Mouse (Mus musculus) ovary, postnatal 14 days (tissue): Measurements from ENCODE around the gene Tmem63c.

ENCODE experiments used
- DNase-seq: peaks from one replicate; pipeline ENCODE4 v3.0.0; 2022; ENCODE audit warnings: low spot score

Tmem63c gene

DNA sequence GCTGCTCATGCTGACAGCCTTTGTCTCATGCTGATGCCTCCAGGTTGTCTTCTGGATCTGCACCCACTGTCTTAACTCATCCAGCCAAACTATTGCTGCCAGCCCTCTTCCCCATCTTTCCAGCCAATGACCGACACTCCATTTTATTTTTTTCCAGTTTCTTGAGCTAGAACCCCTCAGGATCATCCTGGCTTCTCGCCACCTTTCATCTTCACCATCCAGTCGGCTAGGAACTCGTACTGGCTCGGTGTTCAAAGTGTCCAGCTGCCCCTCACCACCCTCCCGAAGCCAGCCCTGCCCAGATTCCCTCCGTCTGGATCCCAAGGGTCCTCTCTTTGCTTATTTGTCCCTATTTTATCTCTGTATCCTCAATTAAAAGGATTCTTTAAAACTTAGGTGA lies 33.7 kb downstream of the Tmem63c start:
- no peak for DNase-seq

- no peak for DNase-seq
Observed at GRCm38 (mm10) chr12:87057066-87057465, 35.9 kb downstream of the Tmem63c start.

GRCm38 (mm10) chr12:87065446-87065845 lies 44.3 kb downstream of the Tmem63c start:
- no peak for DNase-seq

DNA sequence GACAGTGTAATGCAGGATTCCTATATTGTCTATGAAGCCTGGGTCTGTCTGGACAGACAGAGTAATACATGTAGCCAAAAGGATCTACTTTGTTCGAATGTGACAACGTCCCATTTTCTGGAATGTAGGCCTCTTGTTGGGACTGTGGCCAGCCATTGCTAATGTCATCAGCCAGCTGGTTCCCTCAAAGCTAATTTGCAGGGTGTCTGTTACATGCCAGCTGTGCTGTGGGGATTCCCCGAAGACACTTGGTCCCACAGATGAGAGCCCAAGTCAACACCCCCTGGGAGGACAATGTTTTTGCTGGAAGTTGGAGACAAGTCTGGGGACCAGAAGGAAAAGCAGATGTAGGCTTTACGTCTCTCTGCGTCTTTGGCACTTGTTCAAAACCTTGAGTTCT lies 45.3 kb downstream of the Tmem63c start:
- no peak for DNase-seq

DNA sequence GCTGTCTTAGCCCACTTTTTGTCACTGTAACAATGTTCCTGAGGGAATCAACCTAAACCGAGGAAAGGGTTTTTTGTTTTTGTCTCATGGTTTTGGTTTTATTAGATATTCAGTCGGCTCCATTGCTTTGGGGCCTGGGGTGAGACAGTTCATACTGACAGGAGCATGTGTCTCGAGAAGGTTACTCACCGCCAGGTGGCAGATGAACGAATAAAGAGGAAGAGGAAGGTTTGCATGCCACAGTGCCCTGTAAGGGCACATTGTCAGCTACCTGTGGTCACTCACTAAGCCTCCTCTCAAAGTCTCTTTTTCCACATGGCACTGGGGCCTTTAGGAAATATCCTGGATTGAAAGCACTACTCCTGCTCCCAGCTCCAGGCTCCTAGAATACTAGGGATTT lies 49.4 kb downstream of the Tmem63c start:
- DNase-seq: no peak

GRCm38 (mm10) chr12:87076610-87077009 lies 55.5 kb downstream of the Tmem63c start:
- no peak for DNase-seq

DNA sequence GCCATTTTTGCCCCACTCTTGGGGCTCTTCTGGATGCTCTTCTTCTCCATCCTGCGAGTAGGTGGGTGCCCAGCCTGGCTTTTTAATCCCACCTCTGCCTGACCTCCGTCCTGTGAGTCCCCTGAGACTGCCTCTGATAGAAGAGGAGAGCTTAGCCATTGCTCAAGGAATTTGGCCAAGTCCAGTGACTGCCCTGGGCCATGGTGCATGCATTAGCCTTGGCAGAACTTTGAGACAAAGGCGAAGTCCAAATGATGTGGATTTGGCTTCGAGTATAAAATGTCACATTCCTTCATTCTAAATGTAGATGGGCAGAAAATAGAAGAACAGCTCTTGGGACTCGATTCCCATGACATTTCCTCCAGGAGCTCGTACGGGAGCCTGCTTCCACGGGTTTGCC lies 61.7 kb downstream of the Tmem63c start:
- DNase-seq: no peak

DNA sequence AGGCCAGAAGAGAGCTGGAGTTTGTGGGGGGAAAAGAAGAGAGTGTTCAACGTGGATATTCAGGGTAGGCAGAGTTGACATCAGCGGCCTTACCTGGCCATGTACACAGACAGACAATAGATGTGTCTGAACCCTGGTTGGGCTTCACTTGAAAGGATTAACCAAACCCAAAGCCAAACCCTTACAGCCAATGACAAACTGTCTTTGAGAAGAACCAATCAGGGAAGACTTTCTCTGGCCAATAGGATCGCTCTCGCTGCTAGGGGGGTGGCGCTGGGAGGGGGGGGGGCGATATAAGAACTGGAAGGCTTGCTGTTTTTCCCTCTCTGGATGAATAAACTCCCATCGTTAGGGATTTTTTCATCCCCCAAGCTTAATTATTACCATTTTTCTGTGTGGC lies 66.1 kb downstream of the Tmem63c start:
- DNase-seq: no peak

DNA sequence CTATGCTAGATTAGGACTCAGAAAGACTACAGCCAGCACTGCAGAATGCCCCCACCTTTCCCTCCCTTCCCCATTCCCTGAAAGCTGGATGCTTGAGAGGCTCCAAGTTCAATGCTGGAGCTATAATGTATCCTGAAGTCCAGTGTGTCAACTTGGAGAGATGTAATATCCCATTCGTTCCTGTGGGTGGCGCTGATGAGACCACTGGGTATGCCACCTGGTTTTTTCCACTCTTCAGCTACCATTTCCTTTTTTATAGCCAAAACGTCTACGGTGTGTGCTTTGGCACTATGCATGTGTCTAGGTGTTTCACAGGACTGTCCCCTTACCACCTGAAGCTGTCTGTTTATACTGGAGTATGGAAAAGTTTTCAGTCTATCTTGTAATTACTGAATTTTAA lies 67.2 kb downstream of the Tmem63c start:
- DNase-seq: no peak

DNA sequence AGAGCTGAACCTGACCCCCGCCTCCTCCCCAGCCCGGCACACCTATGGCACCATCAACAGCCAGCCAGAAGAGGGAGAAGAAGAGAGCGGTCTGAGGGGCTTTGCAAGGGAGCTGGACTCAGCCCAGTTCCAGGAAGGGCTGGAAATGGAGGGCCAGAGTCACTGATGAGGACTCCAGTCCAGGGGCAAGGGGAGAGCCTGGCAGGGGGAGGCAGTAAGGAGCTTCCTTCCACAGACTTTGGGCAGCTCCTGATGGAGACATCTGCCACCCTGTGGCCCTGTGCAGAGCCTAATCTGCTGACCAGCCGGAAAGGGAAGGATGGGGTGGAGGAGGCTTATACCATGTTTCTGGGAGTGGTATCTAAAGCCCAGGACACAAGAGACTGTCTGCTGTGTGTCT lies 68.1 kb downstream of the Tmem63c start:
- DNase-seq: no peak

GRCm38 (mm10) chr12:87089701-87090100 lies 68.6 kb downstream of the Tmem63c start:
- DNase-seq: no peak

GRCm38 (mm10) chr12:87091916-87092315 lies 70.8 kb downstream of the Tmem63c start:
- DNase-seq: no peak

GRCm38 (mm10) chr12:87093249-87093648 lies 72.1 kb downstream of the Tmem63c start:
- peak; percentile 45 for DNase-seq

- no peak for DNase-seq
Observed at GRCm38 (mm10) chr12:87093671-87094070, 72.5 kb downstream of the Tmem63c start.

DNA sequence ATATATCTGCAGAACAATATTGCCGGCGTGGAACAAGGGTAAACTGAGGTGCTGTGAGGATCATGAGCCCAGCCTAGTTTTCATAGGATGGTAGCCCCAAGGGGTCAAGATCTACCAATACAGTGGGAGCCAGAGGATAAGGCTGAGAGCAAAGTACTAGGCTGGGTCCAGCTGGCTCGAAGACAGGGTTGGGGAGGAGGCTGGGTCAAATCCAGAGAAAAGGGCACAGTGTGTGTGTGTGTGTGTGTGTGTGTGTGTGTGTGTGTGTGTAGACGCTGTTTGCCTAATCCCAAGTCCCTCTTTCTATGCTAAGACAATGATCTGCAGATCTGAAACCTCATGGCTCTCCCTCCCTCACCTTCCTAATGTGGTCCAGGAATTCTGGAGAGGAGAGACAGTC lies 79.2 kb downstream of the Tmem63c start:
- no peak for DNase-seq

DNA sequence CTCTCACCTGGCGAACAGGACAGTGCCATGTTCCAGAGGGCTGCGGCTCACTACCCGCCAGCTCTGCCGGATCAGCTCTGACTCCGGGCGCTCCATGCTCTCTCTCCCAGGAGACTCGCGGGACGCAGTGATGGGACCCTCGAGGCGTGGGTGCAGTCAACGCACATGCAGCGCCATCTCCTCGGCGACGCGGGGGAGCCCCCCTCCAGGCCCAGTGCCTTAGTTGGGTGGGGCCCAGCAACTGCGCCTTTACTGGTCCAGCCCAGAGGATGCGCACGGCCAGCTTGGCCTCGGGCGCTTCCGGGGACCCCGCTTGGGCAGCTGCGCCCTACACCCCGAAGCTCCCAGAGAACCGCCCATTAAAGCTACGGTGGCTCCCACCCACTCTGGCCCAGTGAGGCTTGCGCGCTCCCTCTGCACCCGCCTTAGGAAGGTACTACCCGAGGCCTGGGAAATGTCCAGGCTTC lies 81.1 kb downstream of the Tmem63c start, which contains the start of gene Ngb:
Ngb (minus strand) TSS at position 375 of the 467 bp plus-strand sequence.
- no peak for DNase-seq

DNA sequence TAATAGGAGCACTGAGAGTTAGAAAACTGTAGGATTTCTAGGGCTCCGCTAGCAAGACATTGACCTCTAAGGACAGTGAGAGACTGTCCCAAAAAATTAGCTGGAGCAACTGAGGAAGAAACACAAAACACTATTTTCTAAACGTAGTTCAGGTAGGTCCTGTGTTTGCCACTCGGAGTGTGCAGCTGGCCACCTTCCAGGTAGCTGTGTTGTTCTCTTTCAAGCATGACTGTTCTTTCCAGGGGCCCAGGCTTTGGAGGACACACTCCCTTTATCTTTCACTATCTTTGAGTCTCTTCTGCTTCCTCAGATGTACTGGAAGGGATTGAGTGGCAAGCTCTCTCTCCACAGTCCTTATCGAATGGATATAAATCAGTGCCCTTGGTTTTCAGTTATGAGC lies 82.3 kb downstream of the Tmem63c start:
- no peak for DNase-seq

DNA sequence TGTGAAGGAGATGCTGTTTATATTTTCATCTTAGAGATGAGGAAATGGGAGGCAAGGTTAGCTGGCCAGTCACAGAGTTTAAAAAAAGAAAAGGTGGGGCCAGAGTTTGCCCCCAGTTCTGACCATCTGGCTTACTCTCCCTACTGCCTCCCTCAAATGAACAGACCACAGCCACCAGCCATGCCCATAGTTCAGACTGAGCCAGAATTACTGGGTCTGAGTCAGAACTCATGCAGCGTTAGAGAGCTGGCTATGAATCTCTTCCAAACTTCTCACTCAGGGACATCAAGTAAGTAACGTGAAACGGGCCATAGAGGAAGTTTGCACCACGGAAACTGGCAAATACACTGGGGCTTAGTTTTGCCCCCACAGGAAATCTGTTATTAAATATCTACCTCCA lies 83.7 kb downstream of the Tmem63c start:
- no peak for DNase-seq

DNA sequence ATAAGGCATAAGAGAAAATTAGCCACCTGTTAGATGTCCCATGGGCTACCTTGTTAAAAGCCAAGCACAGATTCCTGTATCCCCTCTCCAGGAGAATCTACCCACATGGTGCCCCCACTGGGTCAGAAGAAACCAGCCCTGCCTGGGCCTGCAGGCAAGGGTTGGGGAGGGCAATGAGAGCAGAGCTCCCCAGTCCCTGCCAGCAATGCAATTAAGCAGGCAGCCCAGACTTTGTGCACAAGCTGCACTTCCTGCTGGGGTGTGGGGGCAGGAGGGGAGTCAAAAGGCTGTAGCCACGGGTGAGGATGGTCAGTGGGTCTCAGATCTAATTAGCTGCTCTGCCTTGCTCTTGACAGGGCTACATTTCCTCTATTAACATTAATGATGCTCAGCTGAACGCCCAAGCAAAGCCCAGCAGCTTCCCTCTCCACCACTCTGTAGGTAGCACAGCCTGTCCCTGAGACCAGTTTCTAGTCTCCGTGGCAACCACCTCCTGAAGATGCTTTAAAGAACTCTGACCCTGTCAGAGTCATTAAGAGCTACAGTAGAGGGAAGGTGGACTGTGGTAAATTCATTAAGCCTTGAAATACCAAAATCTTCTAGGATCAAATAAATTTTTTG lies 86.3 kb downstream of the Tmem63c start:
- no peak for DNase-seq

DNA sequence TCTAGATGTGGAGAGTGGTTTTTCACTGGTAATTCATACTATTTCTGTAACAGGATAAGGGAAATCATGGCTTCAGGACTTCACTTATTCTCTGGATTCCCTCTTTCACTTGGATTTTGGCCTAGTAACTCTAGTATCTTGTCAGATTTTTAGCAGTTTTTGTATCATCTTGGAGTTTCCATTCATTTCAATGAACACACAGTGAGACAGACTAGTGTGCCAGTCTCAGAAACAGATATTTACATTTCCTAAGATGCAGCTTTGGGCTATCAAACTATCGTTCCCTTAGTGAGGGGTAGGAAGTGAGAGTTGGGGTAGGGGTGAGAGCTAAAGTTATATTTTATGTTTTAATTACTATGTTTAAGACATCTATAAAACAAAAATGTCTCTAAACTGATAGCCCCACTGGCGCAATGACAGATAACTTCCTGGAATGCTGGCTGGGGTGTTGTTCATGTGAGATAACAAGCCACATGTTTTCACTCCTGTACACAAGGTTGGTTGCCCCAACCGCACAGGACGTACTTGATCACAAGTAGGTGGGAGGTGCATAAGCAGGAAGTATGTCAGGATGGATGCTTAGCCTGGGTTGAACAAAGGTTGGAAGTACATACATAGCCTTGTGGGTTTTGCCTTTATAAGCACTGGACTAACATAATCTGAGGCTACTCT lies 100.9 kb downstream of the Tmem63c start:
- DNase-seq: no peak

DNA sequence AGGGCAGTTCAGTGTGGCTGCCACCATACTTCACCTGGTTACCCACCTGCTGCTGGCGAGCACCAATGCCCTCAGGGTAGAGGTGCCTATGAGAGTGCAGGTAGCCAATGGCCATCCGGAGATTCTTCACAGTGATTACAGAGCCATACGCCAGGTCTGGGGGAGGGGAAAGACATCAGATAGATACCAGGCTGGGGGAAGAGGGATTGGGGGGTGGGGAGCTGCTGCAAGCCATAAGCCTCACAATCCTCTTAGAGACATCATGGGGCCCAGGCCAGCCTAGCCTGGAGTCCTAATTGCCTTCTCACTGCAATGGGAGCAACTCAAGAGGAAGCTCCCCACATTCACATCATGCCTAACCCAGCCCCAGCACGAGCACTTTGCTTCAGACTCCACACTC lies 106.1 kb downstream of the Tmem63c start:
- no peak for DNase-seq

DNA sequence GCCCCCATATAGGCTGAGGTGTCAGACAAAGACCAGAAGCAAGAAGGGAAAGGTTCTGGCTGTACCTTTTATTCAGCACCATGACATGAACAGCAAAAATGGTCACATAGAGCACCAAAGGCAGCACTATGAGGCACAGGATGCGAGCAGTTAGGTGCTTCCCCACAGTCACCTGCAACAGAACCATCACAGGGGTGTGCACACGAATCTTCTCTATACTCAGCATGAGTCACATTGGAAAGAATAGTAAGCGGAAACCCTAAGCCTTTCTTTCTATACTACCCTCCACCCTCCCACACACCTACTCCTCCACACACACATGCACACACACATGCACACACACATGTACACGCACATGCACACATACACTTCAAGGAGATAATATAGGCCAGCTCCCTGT lies 109.1 kb downstream of the Tmem63c start:
- DNase-seq: no peak

DNA sequence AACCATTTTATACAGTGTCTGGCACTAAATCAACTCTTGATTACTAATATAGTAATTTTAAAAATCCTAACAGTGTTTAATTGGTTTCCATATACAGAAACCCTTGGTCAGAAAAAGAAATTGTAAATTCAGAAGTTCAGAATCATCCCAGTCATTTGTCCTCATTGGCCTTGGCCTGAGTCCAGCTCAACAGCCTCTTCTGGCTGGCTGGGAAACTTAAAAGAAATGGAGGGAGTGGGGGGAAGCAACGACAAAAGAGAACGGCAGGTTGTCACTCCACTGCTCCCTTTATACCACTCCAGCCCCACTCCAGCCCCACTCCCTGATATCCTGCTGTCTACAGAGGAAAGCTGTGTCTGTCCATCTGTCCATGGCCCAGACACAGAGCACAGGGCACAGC lies 110.0 kb downstream of the Tmem63c start:
- DNase-seq: no peak

GRCm38 (mm10) chr12:87131619-87132018 lies 110.5 kb downstream of the Tmem63c start:
- peak; percentile 9 for DNase-seq
